Mouse (Mus musculus): ENCODE data around the gene Pigl.

DNA sequence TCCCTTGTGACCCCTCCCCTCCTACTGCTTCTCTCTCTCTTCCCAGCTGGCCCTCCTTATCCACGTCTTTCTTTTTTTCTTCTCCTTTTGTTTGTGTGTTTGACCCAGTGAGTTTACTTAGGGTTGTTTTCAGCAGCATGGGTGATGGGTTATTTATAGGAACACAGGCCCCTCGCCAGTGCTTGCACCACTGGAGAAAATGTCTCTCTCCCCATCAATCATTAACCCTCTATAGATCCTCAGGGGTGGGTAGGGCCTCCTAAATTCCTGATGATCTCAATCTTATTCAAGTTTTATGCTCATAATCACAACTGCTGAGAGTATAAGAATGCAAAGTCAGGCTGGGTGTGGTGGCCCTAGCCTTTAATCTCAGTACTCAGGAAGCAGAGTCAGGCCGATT is 38.9 kb downstream of the Pigl start:
- TF ChIP-seq POLR2A (IDR thresholded peaks at IDR 0.05; ENCODE audit: insufficient read length, low read depth) (no peak), MAX (IDR thresholded peaks at IDR 0.05; ENCODE audit: low read depth) (no peak), MYOD1 (IDR thresholded peaks at IDR 0.05; ENCODE audit: control insufficient read depth in 1 of 3, insufficient read length in 2 of 3, low read depth in 2 of 3) (no peak), REST (IDR thresholded peaks at IDR 0.05; ENCODE audit: insufficient read depth, insufficient read length) (no peak), E2F4 (IDR thresholded peaks at IDR 0.05; ENCODE audit: insufficient read depth) (no peak), POLR2AphosphoS2 (IDR thresholded peaks at IDR 0.05; ENCODE audit: insufficient read length, low read depth) (no peak), TCF12 (IDR thresholded peaks at IDR 0.05; ENCODE audit: insufficient read depth, poor library complexity, severe bottlenecking) (no peak), MYOG (IDR thresholded peaks at IDR 0.05; ENCODE audit: control insufficient read depth in 1 of 3, insufficient read depth in 1 of 3, insufficient read length in 2 of 3, low read depth in 2 of 3) (no peak)

Measured in myocyte (in vitro differentiated cells).